Mouse (Mus musculus): ENCODE measurements around the gene Best2.
A peak's percentile ranks its signal among the peaks of the same experiment; 100 is the strongest.

Best2 gene

DNA sequence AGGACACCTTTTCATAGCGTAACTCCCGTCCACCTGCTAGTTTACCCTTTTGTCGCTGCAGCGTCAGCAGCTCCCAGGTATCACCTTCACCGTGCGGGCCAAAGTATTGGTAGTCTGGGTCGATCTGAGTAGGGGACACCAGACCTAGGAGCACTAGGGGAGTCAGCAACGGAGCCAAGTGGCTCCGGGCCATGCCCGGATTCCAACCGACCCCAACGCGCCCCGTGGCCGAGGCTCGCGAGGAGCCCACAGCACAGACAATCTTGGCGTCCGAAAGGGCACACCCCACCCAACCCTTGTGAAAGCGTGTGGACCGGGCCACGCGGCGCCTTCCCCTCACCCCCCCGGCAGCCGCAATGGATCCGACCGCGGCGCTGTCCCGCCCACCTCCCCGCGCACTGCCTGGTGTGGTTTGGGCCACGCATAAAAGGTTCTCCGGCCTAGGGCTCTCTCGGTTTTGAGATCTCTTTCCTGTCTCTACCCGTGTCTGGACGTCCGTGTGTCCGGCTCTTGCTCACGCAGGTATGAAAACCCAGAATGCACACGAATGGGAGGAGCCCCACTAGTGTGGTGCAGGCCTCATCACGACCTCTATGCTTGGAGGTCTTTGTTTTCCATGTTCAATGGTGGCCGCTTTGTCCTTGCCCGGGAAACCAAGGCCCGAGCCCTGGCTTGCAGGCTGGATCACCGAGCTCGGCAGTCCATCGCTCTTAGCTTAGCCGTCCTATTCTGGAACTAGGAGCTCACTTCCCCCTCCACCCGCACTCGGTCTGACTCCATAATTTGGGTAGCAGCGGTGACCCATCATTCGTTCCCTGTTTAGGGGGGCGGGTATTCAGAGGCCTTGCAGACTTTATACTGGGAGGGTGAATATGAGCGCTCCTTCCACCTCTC lies 44.8 kb downstream of the Best2 start, which contains the start of the genes Gm49661, Prdx2 and Rnaseh2a:
Gm49661 (minus strand) TSS at position 193 of the 894 bp plus-strand sequence.
Prdx2 (plus strand) TSS at position 347 of the 894 bp plus-strand sequence.
Rnaseh2a (minus strand) TSS at position 527 of the 894 bp plus-strand sequence.
- Histone ChIP-seq H3K27me3 (ENCODE audit: control insufficient read depth, insufficient read depth, low read length, poor library complexity, severe bottlenecking) (no peaks in the 10 kb centered on the region), H3K36me3 (ENCODE audit: control insufficient read depth, insufficient read depth, low read length, poor library complexity, severe bottlenecking) (no peaks in the 10 kb centered on the region; the same call in 1 of the 2 replicates)
- peak; percentile 72 for DNase-seq (ENCODE audit: low read depth, low spot score)

DNA sequence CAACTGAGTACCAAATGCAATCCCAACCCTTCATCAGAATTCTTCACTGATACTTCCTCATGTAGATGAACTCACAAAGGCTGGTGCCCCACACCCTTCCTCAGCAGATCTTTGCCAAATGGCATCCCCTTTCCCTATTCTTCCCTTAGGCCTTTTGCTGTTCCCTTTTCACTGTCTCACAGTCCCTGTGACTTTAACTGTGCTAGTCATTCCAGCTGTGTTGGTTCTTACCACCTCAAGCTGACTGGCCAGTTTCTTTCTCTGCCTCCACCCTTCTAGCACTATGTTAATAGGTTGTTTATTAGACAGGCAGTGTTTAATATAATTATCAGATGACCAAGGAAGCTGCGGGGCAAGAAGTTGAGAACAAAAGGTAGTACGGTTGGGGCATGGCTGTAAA lies 45.7 kb downstream of the Best2 start:
- Histone ChIP-seq H3K27me3 (ENCODE audit: control insufficient read depth, insufficient read depth, low read length, poor library complexity, severe bottlenecking) (no peaks in the 10 kb centered on the region), H3K36me3 (ENCODE audit: control insufficient read depth, insufficient read depth, low read length, poor library complexity, severe bottlenecking) (no peaks in the 10 kb centered on the region; the same call in 1 of the 2 replicates)
- no peak for DNase-seq (ENCODE audit: low read depth, low spot score)

DNA sequence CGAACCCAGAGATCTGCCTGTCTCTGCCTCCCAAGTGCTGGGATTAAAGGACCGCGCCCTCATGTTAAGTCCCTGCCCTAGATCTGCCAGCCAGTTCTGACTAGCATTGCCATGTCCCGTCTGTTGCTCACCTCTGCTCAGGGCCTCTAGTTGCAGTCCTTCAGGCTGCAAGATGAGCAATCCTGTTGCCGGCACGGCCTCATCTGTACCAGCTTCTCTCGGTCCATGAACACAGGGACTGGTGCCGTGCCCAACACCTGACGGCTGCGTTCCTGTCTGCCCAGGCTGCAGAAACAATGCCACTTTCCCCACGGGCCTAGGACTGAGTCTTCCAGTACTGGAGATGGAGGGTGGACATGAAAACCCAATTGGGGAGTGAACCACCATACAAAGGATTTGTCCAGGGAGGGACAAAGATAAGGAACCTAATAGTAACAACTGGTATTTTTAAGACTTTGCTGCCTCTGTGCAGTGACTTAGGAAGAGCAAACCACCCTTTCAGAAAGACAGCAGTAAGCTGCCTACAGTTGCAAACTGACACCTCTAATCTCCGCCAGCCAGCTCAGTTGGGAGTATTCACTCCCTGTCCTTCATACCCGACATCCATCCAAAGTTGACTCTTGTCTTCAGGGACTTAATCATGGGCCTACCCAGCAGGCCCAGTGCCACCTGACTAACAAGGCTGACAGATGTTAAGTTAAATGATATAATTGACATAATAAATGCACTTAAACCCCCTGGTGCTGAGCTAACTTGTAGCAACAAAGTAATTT lies 46.6 kb downstream of the Best2 start:
- H3K36me3 ChIP-seq (ENCODE audit: control insufficient read depth, insufficient read depth, low read length, poor library complexity, severe bottlenecking), result no peaks in the 10 kb centered on the region; the same call in none of the 2 replicates
- DNase-seq (ENCODE audit: low read depth, low spot score), result no peak
- H3K27me3 ChIP-seq (ENCODE audit: control insufficient read depth, insufficient read depth, low read length, poor library complexity, severe bottlenecking), result no peaks in the 10 kb centered on the region

DNA sequence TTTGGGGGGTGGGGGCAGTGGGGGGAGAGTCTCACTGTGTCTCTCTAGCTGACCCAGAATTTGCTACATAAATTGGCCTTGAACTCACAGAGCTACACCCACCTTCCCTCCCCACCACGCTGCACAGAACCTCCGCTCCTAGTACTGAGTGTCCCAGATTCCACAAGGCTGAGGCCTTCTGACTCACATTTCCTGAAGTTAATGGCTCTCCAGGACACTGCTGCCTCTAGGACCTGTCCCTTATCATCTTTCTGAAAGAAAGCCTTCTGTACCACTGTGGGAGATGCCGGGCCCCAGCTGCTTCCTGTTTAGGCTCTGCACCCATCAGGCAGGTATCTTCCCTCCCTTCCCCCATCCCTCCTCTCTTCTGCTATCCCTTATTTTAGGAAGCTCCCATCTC lies 47.7 kb downstream of the Best2 start:
- H3K27me3 ChIP-seq (ENCODE audit: control insufficient read depth, insufficient read depth, low read length, poor library complexity, severe bottlenecking), result no peaks in the 10 kb centered on the region
- no peaks in the 10 kb centered on the region; the same call in none of the 2 replicates for H3K36me3 ChIP-seq (ENCODE audit: control insufficient read depth, insufficient read depth, low read length, poor library complexity, severe bottlenecking)
- no peak for DNase-seq (ENCODE audit: low read depth, low spot score)

DNA sequence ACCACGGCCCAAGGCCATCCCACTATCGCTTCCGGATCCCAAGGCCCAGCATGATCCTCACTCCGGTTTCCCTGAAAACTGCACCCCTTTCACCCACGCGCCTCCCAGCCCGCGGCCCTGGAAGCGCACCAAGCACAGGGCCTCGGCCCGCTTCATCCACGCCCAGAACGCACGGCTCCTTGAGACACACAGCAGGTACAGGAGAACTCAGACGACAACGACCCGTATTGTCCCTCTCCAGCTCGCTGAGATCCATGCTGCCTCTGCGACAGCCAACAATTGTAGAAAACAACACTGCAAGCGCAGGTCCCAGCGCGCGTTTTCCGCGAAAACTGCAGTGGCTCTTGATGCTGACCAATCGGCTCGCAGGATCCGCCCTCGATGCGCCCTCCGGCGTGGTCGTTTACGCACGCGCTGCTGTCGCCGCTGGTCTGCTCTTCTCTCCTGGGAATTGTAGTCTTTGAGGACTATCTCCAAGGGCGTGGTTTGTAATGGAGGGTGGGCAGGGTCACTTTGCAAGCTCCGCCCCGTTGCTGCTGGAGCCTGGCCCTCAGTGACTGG lies 48.5 kb downstream of the Best2 start:
- H3K36me3 ChIP-seq (ENCODE audit: control insufficient read depth, insufficient read depth, low read length, poor library complexity, severe bottlenecking), result no peaks in the 10 kb centered on the region; the same call in 1 of the 2 replicates
- no peaks in the 10 kb centered on the region for H3K27me3 ChIP-seq (ENCODE audit: control insufficient read depth, insufficient read depth, low read length, poor library complexity, severe bottlenecking)
- peak; percentile 97 for DNase-seq (ENCODE audit: low read depth, low spot score)

DNA sequence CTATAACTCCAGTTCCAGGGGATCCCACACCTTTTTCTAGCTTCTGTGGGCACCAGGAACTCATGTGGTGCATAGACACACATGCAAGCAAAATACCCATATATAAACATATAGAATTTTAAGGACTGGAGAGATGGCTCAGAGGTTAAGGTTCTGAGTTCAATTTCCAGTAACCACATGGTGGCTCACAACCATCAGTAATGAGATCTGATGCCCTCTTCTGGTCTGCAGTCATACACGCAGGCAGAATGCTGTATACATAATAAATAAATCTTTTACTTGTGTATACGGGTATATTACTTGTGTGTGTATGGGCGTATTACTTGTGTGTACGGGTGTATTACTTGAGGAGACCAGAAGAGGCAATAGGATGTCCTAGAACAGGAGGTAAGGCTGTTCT lies 50.4 kb downstream of the Best2 start:
- Histone ChIP-seq H3K27me3 (ENCODE audit: control insufficient read depth, insufficient read depth, low read length, poor library complexity, severe bottlenecking) (no peaks in the 10 kb centered on the region), H3K36me3 (ENCODE audit: control insufficient read depth, insufficient read depth, low read length, poor library complexity, severe bottlenecking) (no peaks in the 10 kb centered on the region; the same call in 1 of the 2 replicates)
- no peak for DNase-seq (ENCODE audit: low read depth, low spot score)

DNA sequence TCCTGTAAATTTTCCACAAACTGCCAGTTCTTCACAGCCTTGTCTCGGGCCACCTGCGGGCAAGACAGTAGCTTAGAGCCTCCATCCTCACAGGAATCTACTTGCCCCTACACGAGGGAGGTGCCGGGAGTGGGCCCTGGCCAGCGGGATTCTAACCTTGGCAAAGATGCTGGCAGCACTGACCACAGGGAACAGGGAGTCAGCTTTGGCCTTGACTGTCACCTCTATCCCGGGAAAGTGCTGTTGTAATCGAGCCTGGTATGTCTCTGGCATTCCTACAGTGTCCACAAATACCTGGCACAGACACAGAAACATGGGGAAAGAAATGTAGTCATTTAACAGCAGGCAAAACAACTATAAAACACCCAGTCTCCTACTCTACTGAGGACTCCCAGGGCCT lies 54.5 kb downstream of the Best2 start:
- no peak for DNase-seq (ENCODE audit: low read depth, low spot score)
- no peaks in the 10 kb centered on the region; the same call in 1 of the 2 replicates for H3K36me3 ChIP-seq (ENCODE audit: control insufficient read depth, insufficient read depth, low read length, poor library complexity, severe bottlenecking)

More for the DNA sequence above, 54.5 kb downstream of the Best2 start:
- H3K27me3 ChIP-seq (ENCODE audit: control insufficient read depth, insufficient read depth, low read length, poor library complexity, severe bottlenecking), result no peaks in the 10 kb centered on the region
